Mouse (Mus musculus): ENCODE measurements around the gene Sema3f. TPM values are rescaled to one million over a fixed set of nuclear protein-coding genes. Genes with fewer than 3 reads are reported as not detected.
A peak's percentile ranks its signal among the peaks of the same experiment; 100 is the strongest.

The Sema3f gene
- polyA plus RNA-seq, 1 experiment from 2014 or later: 30.2 TPM

DNA sequence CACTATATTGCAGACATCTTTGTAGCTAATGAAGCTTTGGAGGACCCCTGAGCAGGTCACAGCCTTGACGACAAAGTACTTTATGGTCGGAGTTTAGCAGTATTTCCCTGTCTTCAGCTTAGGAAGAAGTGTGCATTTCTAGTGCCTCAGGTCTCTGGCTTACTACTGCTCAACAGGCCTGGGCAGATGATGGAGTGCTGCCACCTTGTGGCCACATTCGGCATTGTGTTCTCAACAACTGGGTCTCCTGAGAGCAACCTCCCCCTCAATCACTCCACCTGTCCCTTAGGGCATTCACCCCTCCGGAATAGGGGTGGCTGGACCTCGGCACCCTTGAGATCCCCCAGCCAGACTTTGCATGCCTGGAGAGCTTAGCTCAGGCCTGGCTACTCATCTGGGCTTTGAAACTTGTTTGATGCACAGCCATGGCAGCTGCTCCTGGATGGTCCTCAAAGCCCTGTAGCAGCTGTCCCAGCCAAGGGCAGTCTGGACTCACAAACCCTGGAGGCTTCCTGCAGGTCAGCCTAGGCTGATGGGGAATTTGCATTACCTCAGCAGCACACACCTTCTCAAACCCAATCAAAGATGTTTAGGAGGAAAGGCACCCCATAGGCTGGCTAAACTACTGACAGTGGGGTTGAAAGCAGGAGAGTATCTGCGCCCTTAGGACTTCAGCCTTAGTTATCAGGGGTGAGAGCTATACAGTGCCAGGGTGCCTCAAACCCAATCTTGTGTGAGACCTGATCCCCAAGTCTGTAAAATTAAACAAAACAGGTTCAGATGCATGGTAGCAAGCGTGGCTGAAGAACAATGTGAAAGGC is 28.0 kb upstream of the Sema3f start:
- no peaks in the 10 kb centered on the region for H3K27me3 ChIP-seq (ENCODE audit: control insufficient read depth, insufficient read depth, low read length)
- peaks cover 23% of the 10 kb centered on the region for H3K4me1 ChIP-seq (ENCODE audit: control insufficient read depth, insufficient read depth, low read length)
- peak; percentile 76 for ATAC-seq (ENCODE audit: insufficient number of reproducible peaks, insufficient read depth, low FRiP score, low read depth)
- no peaks in the 10 kb centered on the region for H3K9me3 ChIP-seq (ENCODE audit: control insufficient read depth, low read depth, low read length)
- H3K4me3 ChIP-seq (ENCODE audit: low read depth, low read length): no peak overlapping the region
- H3K27ac ChIP-seq (ENCODE audit: low read length): no peak overlapping the region
- H3K36me3 ChIP-seq (ENCODE audit: control insufficient read depth, insufficient read depth, low read length): peaks cover 50% of the 10 kb centered on the region
- no peak overlapping the region for H3K4me2 ChIP-seq (replicated peaks; ENCODE audit: low read depth, low read length)
- no peak overlapping the region for H3K9ac ChIP-seq (replicated peaks; ENCODE audit: low read depth, low read length)
- 20% methylated on average over 7 of the region's 7 CpGs for WGBS

DNA sequence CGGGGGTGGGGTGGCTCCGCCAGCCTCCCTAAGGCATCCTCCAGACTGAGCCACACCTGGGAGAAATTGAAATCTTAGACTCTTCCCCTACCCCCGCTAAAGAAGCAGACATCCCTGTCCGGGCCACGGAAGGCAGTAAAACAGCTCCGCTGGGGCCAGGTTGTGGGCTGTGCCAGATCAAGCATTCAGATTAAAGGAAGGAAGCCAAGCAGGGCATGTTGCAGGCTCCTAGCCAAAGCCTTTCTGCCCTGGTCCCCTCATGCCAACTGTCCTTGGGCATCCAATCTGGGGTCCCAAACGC is 25.9 kb upstream of the Sema3f start:
- H3K4me1 ChIP-seq (ENCODE audit: control insufficient read depth, insufficient read depth, low read length): peaks cover 23% of the 10 kb centered on the region
- WGBS: 2% methylated on average over 7 of the region's 7 CpGs
- H3K9me3 ChIP-seq (ENCODE audit: control insufficient read depth, low read depth, low read length): no peaks in the 10 kb centered on the region
- no peak overlapping the region for H3K4me3 ChIP-seq (ENCODE audit: low read depth, low read length)
- H3K27me3 ChIP-seq (ENCODE audit: control insufficient read depth, insufficient read depth, low read length): no peaks in the 10 kb centered on the region
- ATAC-seq (ENCODE audit: insufficient number of reproducible peaks, insufficient read depth, low FRiP score, low read depth): peak; percentile 12; the same call in 1 of the 2 replicates
- peaks cover 29% of the 10 kb centered on the region for H3K36me3 ChIP-seq (ENCODE audit: control insufficient read depth, insufficient read depth, low read length)
- no peak overlapping the region for H3K27ac ChIP-seq (ENCODE audit: low read length)
- no peak overlapping the region for H3K9ac ChIP-seq (replicated peaks; ENCODE audit: low read depth, low read length)
- H3K4me2 ChIP-seq (replicated peaks; ENCODE audit: low read depth, low read length): peak overlapping the region; percentile 26

DNA sequence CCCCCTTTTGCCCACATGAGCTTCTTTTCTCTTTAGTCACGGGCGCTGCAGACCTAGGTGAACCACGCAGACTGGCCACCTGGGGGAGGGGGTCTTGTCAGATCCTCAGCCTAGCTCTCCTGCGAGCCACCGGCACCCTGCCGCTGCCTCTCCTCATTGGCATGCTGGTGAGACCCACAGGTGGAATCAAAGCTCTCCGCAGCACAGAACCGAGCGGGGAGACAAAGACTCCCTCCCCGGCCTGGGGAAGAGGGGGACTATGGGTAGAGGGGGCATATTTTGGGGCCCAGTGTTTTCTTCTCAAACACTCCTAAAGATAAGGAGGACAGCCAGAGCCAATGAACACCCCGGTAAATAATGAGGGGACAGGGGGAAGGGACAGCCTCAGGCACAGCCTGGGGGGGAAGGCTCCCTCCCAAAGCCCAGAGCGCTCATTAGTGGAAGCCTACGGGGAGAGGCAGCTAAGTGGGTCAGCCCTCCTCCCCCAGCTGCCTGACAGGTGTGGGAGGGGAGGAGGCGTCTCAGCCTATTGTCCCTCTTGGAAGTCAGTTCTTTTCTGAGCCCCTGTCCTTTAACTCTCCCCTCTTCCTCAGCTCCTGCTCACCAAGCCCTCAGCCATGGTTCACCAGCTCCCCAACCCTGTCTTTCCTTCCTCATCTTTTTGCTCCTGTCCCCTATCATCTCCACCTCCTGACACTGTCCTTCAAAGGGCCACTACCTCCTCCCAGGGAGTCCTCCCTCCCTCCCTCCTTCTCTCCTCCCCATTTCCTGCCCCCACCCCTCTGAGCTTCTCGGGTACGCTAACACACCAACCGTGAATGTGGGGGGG is 25.3 kb upstream of the Sema3f start:
- Histone ChIP-seq H3K4me1 (ENCODE audit: control insufficient read depth, insufficient read depth, low read length) (peaks cover 23% of the 10 kb centered on the region), H3K4me3 (ENCODE audit: low read depth, low read length) (no peak overlapping the region), H3K4me2 (replicated peaks; ENCODE audit: low read depth, low read length) (peak overlapping the region; percentile 26), H3K9me3 (ENCODE audit: control insufficient read depth, low read depth, low read length) (no peaks in the 10 kb centered on the region), H3K27me3 (ENCODE audit: control insufficient read depth, insufficient read depth, low read length) (no peaks in the 10 kb centered on the region), H3K9ac (replicated peaks; ENCODE audit: low read depth, low read length) (no peak overlapping the region), H3K36me3 (ENCODE audit: control insufficient read depth, insufficient read depth, low read length) (peaks cover 23% of the 10 kb centered on the region), H3K27ac (ENCODE audit: low read length) (peak overlapping the region; percentile 59; the same call in 1 of the 2 replicates)
- 0 out of 2 replicates have a peak, but pooled peaks have one; percentile 10 for ATAC-seq (ENCODE audit: insufficient number of reproducible peaks, insufficient read depth, low FRiP score, low read depth)
- WGBS: 7% methylated on average over 17 of the region's 17 CpGs

DNA sequence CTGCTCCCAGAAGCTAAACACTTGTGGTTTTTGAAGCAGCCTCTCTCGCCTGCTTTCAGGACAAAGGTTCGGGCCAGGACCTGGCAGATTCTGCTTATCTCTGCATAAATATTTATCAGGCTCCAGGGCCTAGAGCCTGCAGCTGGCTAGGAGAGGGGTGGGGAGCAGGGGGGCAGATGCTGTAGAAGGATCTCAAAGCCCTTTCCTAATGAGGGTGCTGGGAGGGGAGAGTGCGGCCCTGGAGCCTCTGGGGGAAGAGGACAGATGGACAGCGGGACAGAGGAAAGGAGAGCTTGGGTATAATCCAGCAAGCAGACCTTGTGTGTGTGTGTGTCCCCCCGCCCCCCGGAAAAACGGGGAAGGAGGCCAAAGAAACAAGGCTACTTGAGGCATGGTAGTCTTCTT is 24.3 kb upstream of the Sema3f start:
- ATAC-seq (ENCODE audit: insufficient number of reproducible peaks, insufficient read depth, low FRiP score, low read depth): no peak
- 21% methylated on average over 7 of the region's 7 CpGs for WGBS
- no peaks in the 10 kb centered on the region for H3K9me3 ChIP-seq (ENCODE audit: control insufficient read depth, low read depth, low read length)
- H3K9ac ChIP-seq (replicated peaks; ENCODE audit: low read depth, low read length): no peak overlapping the region
- H3K27me3 ChIP-seq (ENCODE audit: control insufficient read depth, insufficient read depth, low read length): no peaks in the 10 kb centered on the region
- H3K4me3 ChIP-seq (ENCODE audit: low read depth, low read length): no peak overlapping the region
- H3K27ac ChIP-seq (ENCODE audit: low read length): peak overlapping the region; percentile 59; the same call in 1 of the 2 replicates
- H3K4me2 ChIP-seq (replicated peaks; ENCODE audit: low read depth, low read length): 0 out of 2 replicates have a peak overlapping the region, but pooled peaks have one; percentile 8
- H3K4me1 ChIP-seq (ENCODE audit: control insufficient read depth, insufficient read depth, low read length): peaks cover 23% of the 10 kb centered on the region
- H3K36me3 ChIP-seq (ENCODE audit: control insufficient read depth, insufficient read depth, low read length): peaks cover 13% of the 10 kb centered on the region

DNA sequence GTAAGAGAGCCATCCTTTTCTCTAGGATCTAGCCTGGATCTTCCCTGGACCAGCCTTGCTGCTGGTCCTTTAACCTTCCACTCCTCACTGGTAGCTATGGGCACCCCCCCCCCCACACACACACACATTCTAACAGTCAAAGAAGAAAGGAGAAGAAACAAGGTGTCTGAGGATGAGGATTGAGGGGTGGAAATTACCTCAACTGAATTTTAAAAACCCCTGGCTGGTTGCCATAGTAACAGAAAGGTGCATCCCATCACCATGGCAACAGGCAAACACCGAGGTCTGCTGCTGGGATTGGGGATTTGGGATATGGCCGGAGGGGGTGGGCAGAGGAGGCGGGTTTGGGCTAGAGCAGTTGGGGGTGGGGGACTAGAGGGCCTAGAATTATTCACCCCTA is 19.4 kb upstream of the Sema3f start:
- Histone ChIP-seq H3K27ac (ENCODE audit: low read length) (no peak overlapping the region), H3K9me3 (ENCODE audit: control insufficient read depth, low read depth, low read length) (no peaks in the 10 kb centered on the region), H3K27me3 (ENCODE audit: control insufficient read depth, insufficient read depth, low read length) (no peaks in the 10 kb centered on the region), H3K36me3 (ENCODE audit: control insufficient read depth, insufficient read depth, low read length) (no peaks in the 10 kb centered on the region), H3K4me1 (ENCODE audit: control insufficient read depth, insufficient read depth, low read length) (peaks cover 9% of the 10 kb centered on the region), H3K9ac (replicated peaks; ENCODE audit: low read depth, low read length) (no peak overlapping the region), H3K4me2 (replicated peaks; ENCODE audit: low read depth, low read length) (no peak overlapping the region), H3K4me3 (ENCODE audit: low read depth, low read length) (no peak overlapping the region)
- 39% methylated on average over 3 of the region's 3 CpGs for WGBS
- ATAC-seq (ENCODE audit: insufficient number of reproducible peaks, insufficient read depth, low FRiP score, low read depth): no peak

DNA sequence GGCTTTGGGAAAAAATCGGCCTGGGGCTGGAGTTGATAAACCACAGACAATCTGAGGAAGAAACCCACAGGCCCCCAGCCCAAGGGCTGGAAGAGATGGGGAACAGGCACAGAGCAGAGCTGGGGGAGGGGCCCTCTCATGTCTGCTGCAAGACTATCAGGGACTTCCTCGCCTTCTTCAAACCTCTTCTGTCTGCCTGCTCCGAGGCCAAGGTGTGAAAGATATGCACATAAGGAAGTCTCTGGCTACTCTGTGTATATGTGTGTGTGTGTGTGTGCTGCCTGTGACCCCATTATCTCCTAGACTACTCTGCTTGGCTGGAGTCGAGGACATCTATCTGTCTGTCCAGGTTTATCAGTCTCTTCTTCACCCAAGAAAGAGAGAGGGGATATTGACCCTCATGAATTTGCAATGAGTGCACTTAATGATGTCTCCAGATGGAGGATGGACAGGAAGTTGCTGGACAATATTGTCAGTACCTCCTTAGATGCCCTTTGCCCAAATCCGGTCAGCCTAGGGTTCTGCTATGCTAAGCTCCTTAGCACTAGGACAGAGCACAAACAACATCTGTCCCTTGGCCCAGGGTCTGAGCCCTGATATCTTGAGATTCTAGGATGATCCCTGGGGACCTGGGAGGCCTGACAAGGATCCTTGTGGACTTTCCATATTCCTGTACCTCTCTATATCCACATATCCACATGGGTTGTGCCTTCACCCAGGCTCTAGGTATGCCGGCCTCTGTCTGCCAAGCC is 18.8 kb upstream of the Sema3f start:
- no peak overlapping the region for H3K4me3 ChIP-seq (ENCODE audit: low read depth, low read length)
- ATAC-seq (ENCODE audit: insufficient number of reproducible peaks, insufficient read depth, low FRiP score, low read depth): no peak
- H3K9ac ChIP-seq (replicated peaks; ENCODE audit: low read depth, low read length): no peak overlapping the region
- H3K27ac ChIP-seq (ENCODE audit: low read length): no peak overlapping the region
- H3K4me1 ChIP-seq (ENCODE audit: control insufficient read depth, insufficient read depth, low read length): peaks cover 12% of the 10 kb centered on the region
- H3K4me2 ChIP-seq (replicated peaks; ENCODE audit: low read depth, low read length): no peak overlapping the region
- 55% methylated on average over 6 of the region's 6 CpGs for WGBS
- H3K36me3 ChIP-seq (ENCODE audit: control insufficient read depth, insufficient read depth, low read length): no peaks in the 10 kb centered on the region
- no peaks in the 10 kb centered on the region for H3K9me3 ChIP-seq (ENCODE audit: control insufficient read depth, low read depth, low read length)
- H3K27me3 ChIP-seq (ENCODE audit: control insufficient read depth, insufficient read depth, low read length): no peaks in the 10 kb centered on the region

DNA sequence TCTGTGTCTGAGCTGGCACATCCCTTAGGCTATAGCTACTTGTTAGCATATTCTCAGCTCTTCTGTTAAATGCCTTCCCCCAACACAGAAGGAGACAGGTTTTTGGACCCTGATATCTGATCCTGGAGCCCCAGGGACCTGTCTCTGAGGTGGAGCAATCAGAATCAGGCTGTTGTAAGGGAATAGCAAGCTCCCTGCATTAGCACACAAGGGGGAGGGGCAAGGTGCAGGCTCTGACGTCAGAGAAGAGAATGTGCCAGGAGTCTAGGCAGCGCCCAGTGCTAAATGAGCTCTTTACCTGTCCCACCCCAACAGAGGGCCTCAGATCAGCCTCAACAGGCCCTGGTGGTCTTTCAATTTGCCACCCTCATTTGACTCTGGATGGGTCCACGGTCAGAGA is 16.8 kb upstream of the Sema3f start:
- H3K9ac ChIP-seq (replicated peaks; ENCODE audit: low read depth, low read length): no peak overlapping the region
- WGBS: 46% methylated on average over 3 of the region's 3 CpGs
- ATAC-seq (ENCODE audit: insufficient number of reproducible peaks, insufficient read depth, low FRiP score, low read depth): no peak
- no peak overlapping the region for H3K27ac ChIP-seq (ENCODE audit: low read length)
- H3K36me3 ChIP-seq (ENCODE audit: control insufficient read depth, insufficient read depth, low read length): no peaks in the 10 kb centered on the region
- H3K27me3 ChIP-seq (ENCODE audit: control insufficient read depth, insufficient read depth, low read length): no peaks in the 10 kb centered on the region
- no peak overlapping the region for H3K4me2 ChIP-seq (replicated peaks; ENCODE audit: low read depth, low read length)
- H3K4me1 ChIP-seq (ENCODE audit: control insufficient read depth, insufficient read depth, low read length): peaks cover 29% of the 10 kb centered on the region
- H3K4me3 ChIP-seq (ENCODE audit: low read depth, low read length): no peak overlapping the region
- no peaks in the 10 kb centered on the region for H3K9me3 ChIP-seq (ENCODE audit: control insufficient read depth, low read depth, low read length)

DNA sequence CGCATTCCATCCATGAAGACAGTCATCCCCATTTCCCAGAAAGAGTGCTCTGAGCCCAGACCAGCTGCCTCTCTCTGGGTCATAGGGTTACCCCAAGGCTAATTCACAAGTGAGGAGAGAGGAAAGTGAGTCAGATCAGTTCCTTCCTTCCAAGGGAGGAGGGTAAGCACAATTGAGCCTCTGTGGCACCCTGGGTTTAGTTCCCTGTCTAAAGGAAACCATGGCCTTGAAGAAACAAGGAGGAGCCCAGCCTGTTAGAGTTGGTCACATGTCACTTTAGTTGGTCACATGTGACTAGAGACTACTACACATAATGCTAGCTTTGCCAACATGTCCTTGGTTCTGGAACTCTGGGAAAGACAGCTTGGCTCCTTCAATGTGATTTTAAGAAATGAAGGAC is 14.5 kb upstream of the Sema3f start:
- no peaks in the 10 kb centered on the region for H3K36me3 ChIP-seq (ENCODE audit: control insufficient read depth, insufficient read depth, low read length)
- no peak overlapping the region for H3K4me2 ChIP-seq (replicated peaks; ENCODE audit: low read depth, low read length)
- no peak for ATAC-seq (ENCODE audit: insufficient number of reproducible peaks, insufficient read depth, low FRiP score, low read depth)
- H3K9ac ChIP-seq (replicated peaks; ENCODE audit: low read depth, low read length): no peak overlapping the region
- H3K27me3 ChIP-seq (ENCODE audit: control insufficient read depth, insufficient read depth, low read length): no peaks in the 10 kb centered on the region
- H3K27ac ChIP-seq (ENCODE audit: low read length): peak overlapping the region; percentile 23; the same call in 1 of the 2 replicates
- no peak overlapping the region for H3K4me3 ChIP-seq (ENCODE audit: low read depth, low read length)
- H3K9me3 ChIP-seq (ENCODE audit: control insufficient read depth, low read depth, low read length): no peaks in the 10 kb centered on the region
- 91% methylated on average over 1 of the region's 1 CpGs for WGBS
- H3K4me1 ChIP-seq (ENCODE audit: control insufficient read depth, insufficient read depth, low read length): peaks cover 29% of the 10 kb centered on the region

Measured in stomach, embryonic 14.5 days (tissue).